Mouse (Mus musculus): ENCODE data around the gene Crybg2.

- TF ChIP-seq CTCF (conservative IDR thresholded peaks at IDR 0.05; ENCODE audit: low read length) = no peak
- no peak for TF ChIP-seq POU5F1 (IDR thresholded peaks at IDR 0.05; ENCODE audit: borderline replicate concordance, low read length)
- no peak for TF ChIP-seq NANOG (IDR thresholded peaks at IDR 0.05; ENCODE audit: borderline replicate concordance, low read length)
Observed at GRCm38 (mm10) chr4:134019210-134019609, 41.4 kb upstream of the Crybg2 start.
